Mouse (Mus musculus): ENCODE data around the gene Vmn2r115. TPM values are rescaled to one million over a fixed set of nuclear protein-coding genes. Genes with fewer than 3 reads are reported as not detected.
"Not testable (repeated sequence)": the region's sequence is repeated elsewhere in the genome, so short reads cannot be mapped to it uniquely, and the experiment has no call there.

Gene Vmn2r115
- not detected in 2 replicates for polyA plus RNA-seq (2014; fragmentation: Nextera tagmentation; extraction: Ambion mirVana)

- not testable (repeated sequence) for H3K9ac ChIP-seq (ENCODE audit: low read length); H3K4me1 ChIP-seq (ENCODE audit: control insufficient read depth, insufficient read depth, low read length); H3K4me3 ChIP-seq (ENCODE audit: low read depth, low read length); H3K4me2 ChIP-seq (ENCODE audit: low read depth, severe bottlenecking); DNase-seq (ENCODE audit: low spot score); H3K27ac ChIP-seq (replicated peaks; ENCODE audit: low read depth, low read length); H3K9me3 ChIP-seq (ENCODE audit: control insufficient read depth, low read length); H3K36me3 ChIP-seq (ENCODE audit: control insufficient read depth, insufficient read depth, low read length); H3K27me3 ChIP-seq (ENCODE audit: control insufficient read depth, insufficient read depth, low read length); ATAC-seq (ENCODE audit: insufficient number of reproducible peaks, low FRiP score, low TSS enrichment, low read depth)
- 52% methylated on average over 2 of the region's 2 CpGs for WGBS
These were observed at the start of gene Vmn2r115 for GRCm38 (mm10) chr17:23343441-23343840. Vmn2r115 (plus strand) TSS chr17:23343741.

GRCm38 (mm10) chr17:23312437-23312836 is 31.1 kb upstream of the Vmn2r115 start, which contains the start of gene Vmn2r114:
Vmn2r114 (minus strand) TSS chr17:23312537.
- not testable (repeated sequence) for H3K27me3 ChIP-seq (ENCODE audit: control insufficient read depth, insufficient read depth, low read length); H3K4me3 ChIP-seq (ENCODE audit: low read depth, low read length); H3K4me1 ChIP-seq (ENCODE audit: control insufficient read depth, insufficient read depth, low read length); H3K36me3 ChIP-seq (ENCODE audit: control insufficient read depth, insufficient read depth, low read length); H3K9me3 ChIP-seq (ENCODE audit: control insufficient read depth, low read length); H3K4me2 ChIP-seq (ENCODE audit: low read depth, severe bottlenecking); ATAC-seq (ENCODE audit: insufficient number of reproducible peaks, low FRiP score, low TSS enrichment, low read depth); H3K9ac ChIP-seq (ENCODE audit: low read length); H3K27ac ChIP-seq (replicated peaks; ENCODE audit: low read depth, low read length); DNase-seq (ENCODE audit: low spot score)
- 64% methylated on average over 2 of the region's 2 CpGs for WGBS

- H3K9me3 ChIP-seq (ENCODE audit: control insufficient read depth, low read length): peaks cover 3% of the 10 kb centered on the region; the same call in 1 of the 2 replicates
- DNase-seq (ENCODE audit: low spot score) (no peak), ATAC-seq (ENCODE audit: insufficient number of reproducible peaks, low FRiP score, low TSS enrichment, low read depth) (no peak)
- 79% methylated on average over 6 of the region's 6 CpGs for WGBS
- no peak overlapping the region for H3K9ac ChIP-seq (ENCODE audit: low read length)
- no peaks in the 10 kb centered on the region for H3K27me3 ChIP-seq (ENCODE audit: control insufficient read depth, insufficient read depth, low read length)
- H3K4me3 ChIP-seq (ENCODE audit: low read depth, low read length): no peak overlapping the region
- H3K36me3 ChIP-seq (ENCODE audit: control insufficient read depth, insufficient read depth, low read length): no peaks in the 10 kb centered on the region
- no peak overlapping the region for H3K4me2 ChIP-seq (ENCODE audit: low read depth, severe bottlenecking)
- H3K4me1 ChIP-seq (ENCODE audit: control insufficient read depth, insufficient read depth, low read length): no peaks in the 10 kb centered on the region
- no peak overlapping the region for H3K27ac ChIP-seq (replicated peaks; ENCODE audit: low read depth, low read length)
These were observed 12.9 kb upstream of the Vmn2r115 start for GRCm38 (mm10) chr17:23330657-23331056.

GRCm38 (mm10) chr17:23351644-23352043 is 8.1 kb downstream of the Vmn2r115 start:
- Histone ChIP-seq H3K4me2 (ENCODE audit: low read depth, severe bottlenecking) (no peak overlapping the region), H3K27me3 (ENCODE audit: control insufficient read depth, insufficient read depth, low read length) (no peaks in the 10 kb centered on the region), H3K27ac (replicated peaks; ENCODE audit: low read depth, low read length) (no peak overlapping the region), H3K9ac (ENCODE audit: low read length) (no peak overlapping the region), H3K36me3 (ENCODE audit: control insufficient read depth, insufficient read depth, low read length) (no peaks in the 10 kb centered on the region), H3K4me3 (ENCODE audit: low read depth, low read length) (no peak overlapping the region), H3K9me3 (ENCODE audit: control insufficient read depth, low read length) (no peaks in the 10 kb centered on the region), H3K4me1 (ENCODE audit: control insufficient read depth, insufficient read depth, low read length) (no peaks in the 10 kb centered on the region)
- no peak for ATAC-seq (ENCODE audit: insufficient number of reproducible peaks, low FRiP score, low TSS enrichment, low read depth)
- 91% methylated on average over 1 of the region's 1 CpGs for WGBS
- no peak for DNase-seq (ENCODE audit: low spot score)

GRCm38 (mm10) chr17:23384304-23384703 is 40.8 kb downstream of the Vmn2r115 start, which contains the start of gene Vmn2r116:
Vmn2r116 (plus strand) TSS chr17:23384604.
- DNase-seq (ENCODE audit: low spot score); H3K9ac ChIP-seq (ENCODE audit: low read length); ATAC-seq (ENCODE audit: insufficient number of reproducible peaks, low FRiP score, low TSS enrichment, low read depth); H3K4me2 ChIP-seq (ENCODE audit: low read depth, severe bottlenecking); H3K9me3 ChIP-seq (ENCODE audit: control insufficient read depth, low read length); H3K27me3 ChIP-seq (ENCODE audit: control insufficient read depth, insufficient read depth, low read length); H3K4me1 ChIP-seq (ENCODE audit: control insufficient read depth, insufficient read depth, low read length); H3K36me3 ChIP-seq (ENCODE audit: control insufficient read depth, insufficient read depth, low read length); H3K4me3 ChIP-seq (ENCODE audit: low read depth, low read length); H3K27ac ChIP-seq (replicated peaks; ENCODE audit: low read depth, low read length): not testable (repeated sequence)

Other genes starting within 250 kb of the Vmn2r115 start
- 12.6 and 13.1 TPM in 2 replicates for gene Zfp40, start 150.5 kb upstream of the Vmn2r115 start, polyA plus RNA-seq (2014; fragmentation: Nextera tagmentation; extraction: Ambion mirVana)
- gene Vmn2r114, start 31.2 kb upstream of the Vmn2r115 start, polyA plus RNA-seq (2014; fragmentation: Nextera tagmentation; extraction: Ambion mirVana): not detected in 2 replicates
- gene Vmn2r116, start 40.9 kb downstream of the Vmn2r115 start, polyA plus RNA-seq (2014; fragmentation: Nextera tagmentation; extraction: Ambion mirVana): not detected in 2 replicates
- not detected in 2 replicates for gene Vmn2r117, start 136.0 kb downstream of the Vmn2r115 start, polyA plus RNA-seq (2014; fragmentation: Nextera tagmentation; extraction: Ambion mirVana)
- 24.4 and 25.6 TPM in 2 replicates for gene Zfp213, start 220.5 kb downstream of the Vmn2r115 start, polyA plus RNA-seq (2014; fragmentation: Nextera tagmentation; extraction: Ambion mirVana)

Measured in limb, embryonic 11.5 days (tissue).